Mouse (Mus musculus): Measurements from ENCODE around the gene Nutm1.

- TF ChIP-seq POLR2A (IDR thresholded peaks at IDR 0.05; ENCODE audit: borderline replicate concordance, insufficient read depth, low read length) (no peak), CTCF (IDR thresholded peaks at IDR 0.05; ENCODE audit: borderline replicate concordance, insufficient read depth, low read depth, low read length) (no peak)
These were observed 10.9 kb upstream of the Nutm1 start for GRCm38 (mm10) chr2:112270011-112270410.

Data from cerebellum, adult 2 months (tissue).